Mouse (Mus musculus): ENCODE results near the gene Tab1. TPM values are rescaled to one million over a fixed set of nuclear protein-coding genes. Genes with fewer than 3 reads are reported as not detected.

The Tab1 gene
- total and polyA plus RNA-seq, 2 experiments from 2014 or later: 29.1 to 37.3 TPM

- 73% methylated on average over 5 of the region's 5 CpGs for WGBS
- Histone ChIP-seq H3K36me3 (replicated peaks; ENCODE audit: control insufficient read depth, insufficient read depth, low read length) (peaks cover 90% of the 10 kb centered on the region), H3K4me3 (ENCODE audit: low read depth, low read length) (no peak overlapping the region), H3K27me3 (ENCODE audit: control insufficient read depth, insufficient read depth, low read length) (no peaks in the 10 kb centered on the region), H3K9ac (replicated peaks; ENCODE audit: low read depth, low read length) (no peak overlapping the region), H3K4me2 (ENCODE audit: low read depth, low read length) (no peak overlapping the region), H3K27ac (ENCODE audit: low read depth) (no peak overlapping the region), H3K4me1 (ENCODE audit: control insufficient read depth, insufficient read depth) (no peaks in the 10 kb centered on the region), H3K9me3 (replicated peaks; ENCODE audit: control insufficient read depth, low read length) (no peaks in the 10 kb centered on the region)
- TF ChIP-seq EP300 (IDR thresholded peaks at IDR 0.05; ENCODE audit: low read depth) (no peak), CTCF (IDR thresholded peaks at IDR 0.05; ENCODE audit: low read depth) (no peak)
- DNase-seq (ENCODE audit: low spot score): no peak
- ATAC-seq (ENCODE audit: insufficient read depth, low read depth): no peak
These were observed 25.2 kb downstream of the Tab1 start for GRCm38 (mm10) chr15:80158001-80158706.

GRCm38 (mm10) chr15:80158707-80159090 lies 25.8 kb downstream of the Tab1 start:
- ATAC-seq (ENCODE audit: insufficient read depth, low read depth) (no peak), DNase-seq (ENCODE audit: low spot score) (no peak)
- H3K4me2 ChIP-seq (ENCODE audit: low read depth, low read length): no peak overlapping the region
- H3K27ac ChIP-seq (ENCODE audit: low read depth): no peak overlapping the region
- 58% methylated on average over 4 of the region's 4 CpGs for WGBS
- no peak overlapping the region for H3K9ac ChIP-seq (replicated peaks; ENCODE audit: low read depth, low read length)
- H3K27me3 ChIP-seq (ENCODE audit: control insufficient read depth, insufficient read depth, low read length): no peaks in the 10 kb centered on the region
- TF ChIP-seq EP300 (IDR thresholded peaks at IDR 0.05; ENCODE audit: low read depth) (no peak), CTCF (IDR thresholded peaks at IDR 0.05; ENCODE audit: low read depth) (no peak)
- H3K4me1 ChIP-seq (ENCODE audit: control insufficient read depth, insufficient read depth): no peaks in the 10 kb centered on the region
- H3K9me3 ChIP-seq (replicated peaks; ENCODE audit: control insufficient read depth, low read length): no peaks in the 10 kb centered on the region
- no peak overlapping the region for H3K4me3 ChIP-seq (ENCODE audit: low read depth, low read length)
- H3K36me3 ChIP-seq (replicated peaks; ENCODE audit: control insufficient read depth, insufficient read depth, low read length): peaks cover 84% of the 10 kb centered on the region

DNA sequence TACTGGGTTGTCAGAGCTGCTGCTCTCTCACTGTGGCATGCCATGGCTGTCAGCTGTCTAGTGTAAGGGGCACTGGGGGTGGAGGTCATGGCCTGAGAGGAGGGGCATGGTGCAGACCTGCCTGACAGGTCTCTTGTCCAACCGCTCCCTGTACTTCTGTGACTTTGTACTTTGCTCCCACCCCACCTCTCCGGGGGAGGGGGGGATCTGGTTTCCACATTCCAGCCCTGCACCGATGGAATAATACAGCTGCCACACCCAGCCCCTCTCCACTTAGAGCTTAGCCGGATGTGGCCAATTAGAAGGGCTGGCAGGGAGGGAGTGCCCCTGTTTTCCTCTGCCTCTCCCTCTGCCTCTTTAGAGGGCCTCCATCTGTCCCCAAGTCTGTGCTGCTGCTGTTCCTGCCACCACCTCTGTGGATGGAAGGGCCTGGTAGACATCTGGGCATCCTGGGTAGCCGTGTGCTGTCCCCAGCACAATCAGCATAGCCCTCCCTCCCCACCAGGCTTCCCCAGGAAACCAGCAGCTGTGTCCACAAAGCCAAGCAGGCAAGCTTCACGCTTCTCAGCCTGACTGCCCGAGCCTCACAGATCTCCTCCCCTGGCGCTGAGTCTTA lies 26.5 kb downstream of the Tab1 start:
- ATAC-seq (ENCODE audit: insufficient read depth, low read depth) (peak; percentile 21; the same call in 1 of the 2 replicates), DNase-seq (ENCODE audit: low spot score) (no peak)
- no peak overlapping the region for H3K27ac ChIP-seq (ENCODE audit: low read depth)
- H3K4me2 ChIP-seq (ENCODE audit: low read depth, low read length): no peak overlapping the region
- TF ChIP-seq EP300 (IDR thresholded peaks at IDR 0.05; ENCODE audit: low read depth) (no peak), CTCF (IDR thresholded peaks at IDR 0.05; ENCODE audit: low read depth) (no peak)
- peaks cover 77% of the 10 kb centered on the region for H3K36me3 ChIP-seq (replicated peaks; ENCODE audit: control insufficient read depth, insufficient read depth, low read length)
- H3K4me1 ChIP-seq (ENCODE audit: control insufficient read depth, insufficient read depth): no peaks in the 10 kb centered on the region
- WGBS: 49% methylated on average over 8 of the region's 8 CpGs
- H3K9me3 ChIP-seq (replicated peaks; ENCODE audit: control insufficient read depth, low read length): no peaks in the 10 kb centered on the region
- no peak overlapping the region for H3K4me3 ChIP-seq (ENCODE audit: low read depth, low read length)
- H3K27me3 ChIP-seq (ENCODE audit: control insufficient read depth, insufficient read depth, low read length): no peaks in the 10 kb centered on the region
- H3K9ac ChIP-seq (replicated peaks; ENCODE audit: low read depth, low read length): no peak overlapping the region

DNA sequence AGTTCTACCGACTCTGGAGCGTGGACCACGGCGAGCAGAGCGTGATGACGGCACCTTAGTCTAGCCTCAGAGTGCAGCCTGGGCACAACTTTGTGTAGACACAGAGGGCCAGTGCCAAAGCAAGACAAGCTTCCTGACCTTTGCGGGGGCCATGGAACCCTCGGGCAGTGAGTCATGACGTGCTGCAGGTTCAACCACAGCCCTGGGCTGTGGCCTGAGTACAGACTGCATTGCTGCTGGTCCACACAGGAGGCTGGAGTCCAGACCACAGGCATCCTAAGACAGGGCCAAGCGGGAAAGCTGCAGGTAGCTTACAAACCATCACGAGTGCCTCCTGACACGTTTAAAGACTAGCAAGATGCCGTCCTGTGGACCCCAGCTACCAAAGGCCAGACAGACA lies 27.3 kb downstream of the Tab1 start:
- no peak overlapping the region for H3K4me3 ChIP-seq (ENCODE audit: low read depth, low read length)
- H3K27me3 ChIP-seq (ENCODE audit: control insufficient read depth, insufficient read depth, low read length): no peaks in the 10 kb centered on the region
- H3K27ac ChIP-seq (ENCODE audit: low read depth): no peak overlapping the region
- no peak overlapping the region for H3K9ac ChIP-seq (replicated peaks; ENCODE audit: low read depth, low read length)
- no peak for ATAC-seq (ENCODE audit: insufficient read depth, low read depth)
- no peaks in the 10 kb centered on the region for H3K4me1 ChIP-seq (ENCODE audit: control insufficient read depth, insufficient read depth)
- no peak overlapping the region for H3K4me2 ChIP-seq (ENCODE audit: low read depth, low read length)
- 86% methylated on average over 13 of the region's 13 CpGs for WGBS
- H3K36me3 ChIP-seq (replicated peaks; ENCODE audit: control insufficient read depth, insufficient read depth, low read length): peaks cover 70% of the 10 kb centered on the region
- DNase-seq (ENCODE audit: low spot score): no peak
- no peaks in the 10 kb centered on the region for H3K9me3 ChIP-seq (replicated peaks; ENCODE audit: control insufficient read depth, low read length)
- TF ChIP-seq CTCF (IDR thresholded peaks at IDR 0.05; ENCODE audit: low read depth) (no peak), EP300 (IDR thresholded peaks at IDR 0.05; ENCODE audit: low read depth) (no peak)

- no peak for DNase-seq (ENCODE audit: low spot score)
These were observed 27.8 kb downstream of the Tab1 start for GRCm38 (mm10) chr15:80160726-80161125.

More at GRCm38 (mm10) chr15:80160726-80161125, 27.8 kb downstream of the Tab1 start:
- TF ChIP-seq EP300 (IDR thresholded peaks at IDR 0.05; ENCODE audit: low read depth) (no peak), CTCF (IDR thresholded peaks at IDR 0.05; ENCODE audit: low read depth) (no peak)
- Histone ChIP-seq H3K27ac (ENCODE audit: low read depth) (no peak overlapping the region), H3K4me1 (ENCODE audit: control insufficient read depth, insufficient read depth) (no peaks in the 10 kb centered on the region), H3K36me3 (replicated peaks; ENCODE audit: control insufficient read depth, insufficient read depth, low read length) (peaks cover 65% of the 10 kb centered on the region), H3K9me3 (replicated peaks; ENCODE audit: control insufficient read depth, low read length) (no peaks in the 10 kb centered on the region), H3K4me3 (ENCODE audit: low read depth, low read length) (no peak overlapping the region), H3K4me2 (ENCODE audit: low read depth, low read length) (no peak overlapping the region), H3K9ac (replicated peaks; ENCODE audit: low read depth, low read length) (no peak overlapping the region), H3K27me3 (ENCODE audit: control insufficient read depth, insufficient read depth, low read length) (no peaks in the 10 kb centered on the region)
- ATAC-seq (ENCODE audit: insufficient read depth, low read depth): no peak
- WGBS: 88% methylated on average over 4 of the region's 4 CpGs
